Mouse (Mus musculus): ENCODE measurements at regions not wholly inside any gene's neighbourhood (a gene's known extent, or its start where the extent isn't known, plus 50 kb on each side); places are given as distances from the start of the nearest gene placed in this dataset.

DNA sequence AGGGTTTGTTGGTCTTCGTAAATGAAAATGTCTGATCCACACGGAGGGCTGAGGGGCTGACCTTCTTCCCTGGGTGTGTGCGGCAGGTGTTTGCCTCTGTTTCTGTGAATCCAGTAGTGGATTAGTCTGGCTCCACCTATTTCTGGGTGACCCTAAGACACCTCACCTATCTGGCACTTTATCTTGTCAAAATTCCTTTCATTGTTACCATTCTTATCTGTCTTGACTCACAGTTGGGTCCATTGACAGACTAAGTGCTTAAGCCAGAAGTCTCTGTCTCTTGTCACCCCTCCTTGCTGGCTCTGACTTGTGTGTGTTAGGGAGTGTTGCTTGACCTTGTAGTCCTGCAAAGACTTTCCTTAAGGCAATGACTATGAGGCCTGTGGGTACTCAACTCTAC is 178.1 kb downstream of the Gm19410 start:
- Histone ChIP-seq H3K4me3 (replicated peaks) (no peak overlapping the region), H3K9me3 (no peaks in the 10 kb centered on the region), H3K27me3 (no peaks in the 10 kb centered on the region), H3K4me2 (no peak overlapping the region), H3K27ac (no peak overlapping the region), H3K9ac (no peak overlapping the region), H3K36me3 (replicated peaks) (no peaks in the 10 kb centered on the region), H3K4me1 (no peaks in the 10 kb centered on the region)
- ATAC-seq (ENCODE audit: low FRiP score): no peak
- WGBS: 91% methylated on average over 3 of the region's 3 CpGs

DNA sequence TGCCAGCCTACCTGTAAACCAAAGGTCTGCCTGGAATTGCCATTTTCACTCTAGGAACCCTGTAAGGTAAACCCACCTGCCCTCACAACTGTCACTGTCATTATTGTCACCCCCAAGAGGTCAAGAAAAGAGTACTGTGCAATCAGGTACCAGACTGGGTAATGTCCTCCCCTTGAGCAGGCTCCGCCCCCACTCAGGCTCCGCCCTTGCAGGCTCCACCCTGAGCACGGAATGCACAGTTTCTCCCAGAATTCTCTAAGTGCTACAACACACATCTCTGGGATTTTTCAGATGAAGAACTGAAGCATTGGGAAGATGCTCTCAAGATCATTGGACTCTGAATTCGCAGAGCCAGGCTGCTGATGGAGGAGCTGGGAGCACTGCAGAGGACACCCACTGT is 178.9 kb downstream of the Gm19410 start:
- H3K4me3 ChIP-seq (replicated peaks): no peak overlapping the region
- no peaks in the 10 kb centered on the region for H3K9me3 ChIP-seq
- H3K36me3 ChIP-seq (replicated peaks): no peaks in the 10 kb centered on the region
- H3K4me2 ChIP-seq: no peak overlapping the region
- no peaks in the 10 kb centered on the region for H3K27me3 ChIP-seq
- no peak for ATAC-seq (ENCODE audit: low FRiP score)
- no peaks in the 10 kb centered on the region for H3K4me1 ChIP-seq
- H3K27ac ChIP-seq: no peak overlapping the region
- WGBS: 85% methylated on average over 4 of the region's 4 CpGs
- no peak overlapping the region for H3K9ac ChIP-seq

- Histone ChIP-seq H3K27me3 (no peaks in the 10 kb centered on the region), H3K36me3 (replicated peaks) (no peaks in the 10 kb centered on the region), H3K9me3 (no peaks in the 10 kb centered on the region), H3K9ac (no peak overlapping the region), H3K4me2 (no peak overlapping the region), H3K4me1 (no peaks in the 10 kb centered on the region), H3K4me3 (replicated peaks) (no peak overlapping the region), H3K27ac (no peak overlapping the region)
- ATAC-seq (ENCODE audit: low FRiP score): no peak
- whole genome bisulfite sequencing: 58% methylated on average over 1 of the region's 1 CpGs
Observed at GRCm38 (mm10) chr8:35946539-35946940, 180.9 kb downstream of the Gm19410 start.

DNA sequence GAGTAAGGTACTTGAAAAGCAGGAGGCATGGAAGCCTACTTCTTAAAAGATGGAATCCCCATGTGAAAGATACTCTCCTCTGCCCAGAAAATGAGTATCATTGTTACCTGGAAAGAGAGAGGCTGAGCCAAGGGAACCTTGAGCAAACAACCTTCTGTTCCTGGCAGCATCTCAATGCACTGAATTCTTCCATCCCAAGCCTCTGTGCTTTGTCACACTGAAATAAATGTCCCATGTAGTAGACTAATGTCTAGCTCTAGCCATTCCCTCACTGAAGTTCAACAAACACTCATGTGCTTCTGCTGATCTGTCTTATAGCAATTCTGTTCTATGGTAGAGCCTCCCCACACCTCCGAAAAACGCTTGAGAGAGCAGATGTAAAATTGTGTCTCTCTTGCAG is 182.6 kb downstream of the Gm19410 start:
- H3K9me3 ChIP-seq: no peaks in the 10 kb centered on the region
- no peak for ATAC-seq (ENCODE audit: low FRiP score)
- H3K9ac ChIP-seq: no peak overlapping the region
- 95% methylated on average over 2 of the region's 2 CpGs for WGBS
- H3K36me3 ChIP-seq (replicated peaks): no peaks in the 10 kb centered on the region
- no peak overlapping the region for H3K27ac ChIP-seq
- H3K4me2 ChIP-seq: no peak overlapping the region
- no peaks in the 10 kb centered on the region for H3K27me3 ChIP-seq
- no peaks in the 10 kb centered on the region for H3K4me1 ChIP-seq
- H3K4me3 ChIP-seq (replicated peaks): no peak overlapping the region

- Histone ChIP-seq H3K4me1 (no peaks in the 10 kb centered on the region), H3K4me3 (replicated peaks) (no peak overlapping the region), H3K27ac (0 out of 2 replicates have a peak overlapping the region, but pooled peaks have one; percentile 42), H3K36me3 (replicated peaks) (no peaks in the 10 kb centered on the region), H3K9me3 (no peaks in the 10 kb centered on the region), H3K4me2 (no peak overlapping the region), H3K27me3 (no peaks in the 10 kb centered on the region), H3K9ac (no peak overlapping the region)
- no peak; the same call in 1 of the 2 replicates for ATAC-seq (ENCODE audit: low FRiP score)
- WGBS: 76% methylated on average over 9 of the region's 9 CpGs
Observed at GRCm38 (mm10) chr8:35948751-35949183, 183.2 kb downstream of the Gm19410 start.

GRCm38 (mm10) chr8:35955506-35955905 is 189.9 kb downstream of the Gm19410 start:
- Histone ChIP-seq H3K36me3 (replicated peaks) (no peaks in the 10 kb centered on the region), H3K9ac (no peak overlapping the region), H3K27ac (no peak overlapping the region), H3K9me3 (no peaks in the 10 kb centered on the region), H3K4me1 (peaks cover 18% of the 10 kb centered on the region), H3K4me3 (replicated peaks) (no peak overlapping the region), H3K4me2 (no peak overlapping the region), H3K27me3 (no peaks in the 10 kb centered on the region)
- 91% methylated on average over 2 of the region's 2 CpGs for WGBS
- ATAC-seq (ENCODE audit: low FRiP score): no peak

GRCm38 (mm10) chr8:35956319-35956718 is 190.7 kb downstream of the Gm19410 start:
- Histone ChIP-seq H3K36me3 (replicated peaks) (no peaks in the 10 kb centered on the region), H3K9me3 (no peaks in the 10 kb centered on the region), H3K4me3 (replicated peaks) (no peak overlapping the region), H3K27me3 (no peaks in the 10 kb centered on the region), H3K9ac (no peak overlapping the region), H3K4me2 (no peak overlapping the region; the same call in 1 of the 2 replicates), H3K27ac (0 out of 2 replicates have a peak overlapping the region, but pooled peaks have one; percentile 31), H3K4me1 (peaks cover 20% of the 10 kb centered on the region)
- WGBS: 8% methylated on average over 2 of the region's 2 CpGs
- peak; percentile 68; the same call in 1 of the 2 replicates for ATAC-seq (ENCODE audit: low FRiP score)

GRCm38 (mm10) chr8:35959201-35959600 is 193.6 kb downstream of the Gm19410 start:
- no peak overlapping the region for H3K4me3 ChIP-seq (replicated peaks)
- H3K9ac ChIP-seq: no peak overlapping the region
- H3K36me3 ChIP-seq (replicated peaks): no peaks in the 10 kb centered on the region
- WGBS: 74% methylated on average over 4 of the region's 4 CpGs
- H3K4me2 ChIP-seq: no peak overlapping the region
- H3K9me3 ChIP-seq: no peaks in the 10 kb centered on the region
- ATAC-seq (ENCODE audit: low FRiP score): no peak
- H3K4me1 ChIP-seq: peaks cover 27% of the 10 kb centered on the region
- H3K27me3 ChIP-seq: no peaks in the 10 kb centered on the region
- no peak overlapping the region for H3K27ac ChIP-seq

DNA sequence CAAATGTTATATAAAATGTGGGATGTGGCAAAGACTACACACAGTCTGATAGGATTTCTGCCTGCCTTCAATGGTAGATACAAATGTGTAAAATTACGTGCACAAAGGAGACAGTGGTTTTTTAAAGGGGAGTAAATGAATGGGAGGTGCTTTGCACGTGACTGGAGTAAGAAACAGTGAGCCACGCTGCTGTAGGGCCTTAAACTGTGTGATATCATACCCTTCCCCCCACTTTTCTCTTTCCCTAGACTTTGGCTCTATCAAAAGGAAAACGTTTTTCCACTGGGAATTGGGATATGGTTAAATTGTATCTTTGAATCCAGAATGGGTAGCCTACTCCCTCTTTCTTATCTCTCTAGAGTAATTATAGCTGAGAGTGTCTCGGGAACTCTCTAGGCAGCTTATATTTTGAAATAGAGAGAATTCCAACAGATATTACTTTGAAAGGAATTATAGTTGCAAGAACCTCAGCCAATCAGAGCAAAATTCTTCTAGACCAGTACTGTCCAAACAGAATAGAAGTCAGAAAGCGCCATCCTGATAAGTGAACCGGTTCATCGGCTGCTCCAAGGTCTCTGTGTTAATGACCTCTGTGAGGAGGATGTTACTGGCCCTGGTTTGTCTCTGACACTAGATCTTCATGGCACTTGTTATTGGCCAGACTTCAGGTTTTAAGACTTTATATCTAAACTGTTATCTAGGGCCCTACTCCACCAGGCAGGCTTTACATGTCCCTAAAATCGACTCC is 195.5 kb downstream of the Gm19410 start:
- H3K4me1 ChIP-seq: peaks cover 22% of the 10 kb centered on the region
- no peak overlapping the region for H3K4me2 ChIP-seq
- peak overlapping the region; percentile 38; the same call in 1 of the 2 replicates for H3K27ac ChIP-seq
- 75% methylated on average over 9 of the region's 9 CpGs for WGBS
- no peaks in the 10 kb centered on the region for H3K9me3 ChIP-seq
- no peak for ATAC-seq (ENCODE audit: low FRiP score)
- H3K27me3 ChIP-seq: no peaks in the 10 kb centered on the region
- no peak overlapping the region for H3K4me3 ChIP-seq (replicated peaks)
- H3K36me3 ChIP-seq (replicated peaks): no peaks in the 10 kb centered on the region
- H3K9ac ChIP-seq: no peak overlapping the region

DNA sequence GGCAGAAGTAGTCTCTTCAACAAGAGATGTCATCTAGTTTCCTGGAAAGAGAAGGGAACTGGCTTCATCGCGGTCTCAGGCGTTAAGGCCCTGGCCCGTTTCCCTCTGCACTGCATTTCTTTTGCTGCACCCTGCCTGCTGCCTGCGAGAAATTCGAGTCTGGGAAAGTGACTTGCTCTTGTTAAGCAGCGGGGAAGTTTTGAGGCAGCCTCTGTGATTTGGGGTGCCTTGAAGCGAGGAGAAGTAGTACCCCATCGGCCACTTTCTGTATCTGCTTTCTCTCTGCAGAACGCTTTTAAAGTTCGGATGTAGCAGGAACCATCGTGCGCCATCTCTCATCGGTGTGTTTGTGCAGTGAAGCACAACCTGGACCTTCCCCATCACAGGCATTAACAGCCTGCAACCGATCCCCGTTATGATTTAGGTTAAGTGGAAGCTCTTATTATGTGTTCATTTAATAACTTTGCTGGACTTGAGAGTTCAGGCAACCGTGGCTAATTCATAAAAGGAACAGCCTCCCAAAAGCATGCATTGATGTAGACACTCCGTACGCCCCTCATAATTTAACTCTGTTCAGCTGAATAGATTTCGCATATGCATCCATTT is 196.1 kb downstream of the Gm19410 start:
- peak; percentile 49; the same call in 1 of the 2 replicates for ATAC-seq (ENCODE audit: low FRiP score)
- H3K4me3 ChIP-seq (replicated peaks): no peak overlapping the region
- H3K4me1 ChIP-seq: peaks cover 15% of the 10 kb centered on the region
- H3K9ac ChIP-seq: no peak overlapping the region
- H3K27ac ChIP-seq: peak overlapping the region; percentile 38
- H3K27me3 ChIP-seq: no peaks in the 10 kb centered on the region
- H3K9me3 ChIP-seq: no peaks in the 10 kb centered on the region
- WGBS: 51% methylated on average over 20 of the region's 20 CpGs
- H3K4me2 ChIP-seq: no peak overlapping the region
- no peaks in the 10 kb centered on the region for H3K36me3 ChIP-seq (replicated peaks)

DNA sequence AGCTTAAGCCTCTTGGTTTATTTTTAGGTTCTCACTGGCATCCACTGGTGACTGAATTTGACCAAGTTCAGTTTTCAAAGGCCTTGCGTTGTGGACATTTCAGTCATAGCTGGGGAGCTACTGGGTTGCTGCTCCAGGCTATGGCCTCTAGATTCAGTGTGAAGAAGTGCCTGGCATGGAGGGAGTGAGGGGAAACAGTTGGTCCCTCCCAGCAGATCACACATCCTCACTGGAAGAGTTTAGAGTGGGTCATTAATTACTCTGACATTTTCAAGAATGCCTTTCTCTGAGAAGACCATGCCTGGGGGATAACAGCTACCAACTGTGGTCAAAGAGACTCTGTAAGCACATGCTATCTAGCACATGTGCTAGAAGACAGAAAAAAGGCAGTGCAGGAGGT is 199.3 kb downstream of the Gm19410 start:
- Histone ChIP-seq H3K36me3 (replicated peaks) (no peaks in the 10 kb centered on the region), H3K4me1 (peaks cover 10% of the 10 kb centered on the region), H3K4me3 (replicated peaks) (no peak overlapping the region), H3K27me3 (no peaks in the 10 kb centered on the region), H3K27ac (no peak overlapping the region), H3K4me2 (no peak overlapping the region), H3K9ac (no peak overlapping the region), H3K9me3 (no peaks in the 10 kb centered on the region)
- WGBS: 72% methylated on average over 1 of the region's 1 CpGs
- no peak for ATAC-seq (ENCODE audit: low FRiP score)

DNA sequence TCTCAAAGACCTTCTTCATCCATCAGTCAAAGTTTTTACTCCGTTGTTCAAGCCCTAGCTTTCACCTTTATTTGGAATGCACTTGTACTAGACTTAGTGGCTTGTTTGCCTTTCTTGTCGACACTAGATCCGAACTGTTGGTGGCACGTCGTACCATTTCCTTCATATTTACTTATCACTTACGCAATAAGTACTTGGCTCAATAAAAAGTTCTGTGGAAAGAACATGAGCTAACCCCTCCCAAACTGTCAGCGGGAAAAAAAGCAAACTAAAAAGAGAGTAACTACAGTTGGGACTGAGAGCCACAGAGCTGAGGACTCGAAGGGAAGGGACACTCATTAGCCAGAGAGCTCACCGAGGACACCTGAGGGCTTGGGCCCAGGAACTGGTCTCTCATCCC is 202.8 kb downstream of the Gm19410 start:
- H3K4me1 ChIP-seq: no peaks in the 10 kb centered on the region
- no peaks in the 10 kb centered on the region for H3K9me3 ChIP-seq
- no peak overlapping the region for H3K4me3 ChIP-seq (replicated peaks)
- no peak for ATAC-seq (ENCODE audit: low FRiP score)
- H3K27ac ChIP-seq: no peak overlapping the region
- no peak overlapping the region for H3K4me2 ChIP-seq
- no peak overlapping the region for H3K9ac ChIP-seq
- WGBS: 92% methylated on average over 9 of the region's 9 CpGs
- H3K36me3 ChIP-seq (replicated peaks): no peaks in the 10 kb centered on the region
- H3K27me3 ChIP-seq: no peaks in the 10 kb centered on the region

DNA sequence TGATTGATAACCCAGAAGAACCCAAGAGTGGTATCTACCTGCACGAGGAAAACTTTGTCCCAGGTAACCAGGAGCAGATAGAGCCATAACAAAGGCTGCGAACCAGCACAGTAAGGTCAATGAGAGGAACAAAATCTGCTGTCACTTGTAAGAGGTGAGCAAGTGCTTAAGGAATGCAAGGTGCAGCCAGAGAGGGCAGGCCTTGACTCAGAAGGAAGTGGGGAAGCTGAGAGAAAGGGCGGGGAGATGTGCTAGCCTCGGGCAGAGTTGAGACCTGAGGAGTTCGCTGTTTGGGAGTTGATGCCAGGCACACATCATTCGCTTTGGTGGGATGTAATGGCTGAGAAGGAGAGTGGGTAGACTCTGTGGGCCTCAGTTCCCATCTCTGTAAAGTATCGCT is 205.5 kb downstream of the Gm19410 start:
- no peaks in the 10 kb centered on the region for H3K27me3 ChIP-seq
- H3K4me2 ChIP-seq: no peak overlapping the region
- H3K4me1 ChIP-seq: peaks cover 5% of the 10 kb centered on the region; the same call in 1 of the 2 replicates
- H3K4me3 ChIP-seq (replicated peaks): no peak overlapping the region
- 95% methylated on average over 7 of the region's 7 CpGs for WGBS
- ATAC-seq (ENCODE audit: low FRiP score): no peak
- no peaks in the 10 kb centered on the region for H3K9me3 ChIP-seq
- H3K36me3 ChIP-seq (replicated peaks): no peaks in the 10 kb centered on the region
- H3K27ac ChIP-seq: no peak overlapping the region
- no peak overlapping the region for H3K9ac ChIP-seq
